Mouse (Mus musculus) urinary bladder, adult 2 months (tissue): ENCODE data around the gene Tnni1. TPM values are rescaled to one million over a fixed set of nuclear protein-coding genes. Genes with fewer than 3 reads are reported as not detected.

Experiments used
- DNase-seq: peaks from one replicate; pipeline ENCODE4 v3.0.0; 2022; ENCODE audit warnings: low spot score
- polyA plus RNA-seq: library from polyadenylated mRNA; depleted of rRNA; stranded (reverse); fragments of >200 nt; gene quantifications from 2 replicates; pipeline ENCODE4 v1.2.3, GENCODE M21; 2012; rRNA removed

The Tnni1 gene
- polyA plus RNA-seq, 1 experiment: 1.1 TPM

DNA sequence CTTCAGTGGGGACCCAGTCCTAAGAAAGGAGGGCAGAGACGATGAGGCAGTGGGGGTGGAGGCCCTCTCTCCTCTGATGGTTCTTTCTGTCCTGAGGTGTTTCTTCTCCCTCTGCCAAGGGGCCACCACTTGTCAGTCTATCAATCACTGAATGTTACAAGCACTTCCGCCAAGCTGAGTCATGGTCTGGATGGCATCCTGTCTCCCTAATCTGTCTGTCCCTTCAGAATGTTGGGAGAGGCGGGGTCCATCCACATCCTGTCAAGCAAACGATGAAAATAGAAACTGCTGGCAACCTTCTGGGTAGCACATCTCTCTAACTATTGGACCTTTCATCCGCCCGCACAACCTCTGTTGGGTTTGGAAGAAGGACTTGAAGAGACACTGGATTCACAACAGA is 65.2 kb downstream of the Tnni1 start:
- DNase-seq: no peak

DNA sequence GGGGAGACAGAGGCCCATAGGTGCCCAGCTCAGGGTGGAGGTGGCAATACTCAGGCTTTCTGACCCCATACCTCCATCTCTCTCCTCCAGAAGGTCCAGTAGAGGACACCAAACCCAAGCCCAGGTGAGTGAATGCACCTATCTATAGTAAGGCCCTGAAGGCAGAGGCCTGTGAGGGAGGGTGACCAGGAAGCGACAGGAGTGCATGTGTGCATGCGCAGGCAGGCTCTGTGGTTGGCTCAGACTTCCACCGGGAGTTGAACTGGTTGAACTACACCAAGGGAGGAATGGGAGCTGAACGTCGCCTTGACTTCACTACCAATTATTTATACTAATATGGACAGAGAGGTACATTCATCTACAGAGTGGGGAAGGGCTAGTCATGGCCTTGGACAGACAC is 67.4 kb downstream of the Tnni1 start:
- no peak for DNase-seq

DNA sequence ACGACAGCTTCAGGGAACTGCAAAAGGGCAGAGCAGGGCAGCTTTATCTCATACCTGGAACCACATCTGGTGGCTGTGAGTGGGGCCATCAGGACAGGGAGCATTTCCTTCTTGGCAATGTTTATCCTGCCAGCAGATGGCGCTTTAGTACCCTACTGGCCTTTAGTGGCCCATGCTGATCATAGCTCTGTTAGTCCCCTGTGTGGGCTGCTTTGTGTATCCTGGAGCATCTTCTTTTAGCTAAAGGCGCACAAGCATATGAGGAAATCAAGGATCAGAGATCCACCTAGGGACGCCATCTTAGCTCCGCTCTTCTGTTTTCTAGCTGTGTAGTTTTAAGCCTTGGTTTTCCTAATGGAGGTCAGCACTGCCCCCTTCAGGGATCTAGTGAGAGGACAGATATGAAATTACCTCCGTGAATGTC is 67.9 kb downstream of the Tnni1 start:
- DNase-seq: no peak

DNA sequence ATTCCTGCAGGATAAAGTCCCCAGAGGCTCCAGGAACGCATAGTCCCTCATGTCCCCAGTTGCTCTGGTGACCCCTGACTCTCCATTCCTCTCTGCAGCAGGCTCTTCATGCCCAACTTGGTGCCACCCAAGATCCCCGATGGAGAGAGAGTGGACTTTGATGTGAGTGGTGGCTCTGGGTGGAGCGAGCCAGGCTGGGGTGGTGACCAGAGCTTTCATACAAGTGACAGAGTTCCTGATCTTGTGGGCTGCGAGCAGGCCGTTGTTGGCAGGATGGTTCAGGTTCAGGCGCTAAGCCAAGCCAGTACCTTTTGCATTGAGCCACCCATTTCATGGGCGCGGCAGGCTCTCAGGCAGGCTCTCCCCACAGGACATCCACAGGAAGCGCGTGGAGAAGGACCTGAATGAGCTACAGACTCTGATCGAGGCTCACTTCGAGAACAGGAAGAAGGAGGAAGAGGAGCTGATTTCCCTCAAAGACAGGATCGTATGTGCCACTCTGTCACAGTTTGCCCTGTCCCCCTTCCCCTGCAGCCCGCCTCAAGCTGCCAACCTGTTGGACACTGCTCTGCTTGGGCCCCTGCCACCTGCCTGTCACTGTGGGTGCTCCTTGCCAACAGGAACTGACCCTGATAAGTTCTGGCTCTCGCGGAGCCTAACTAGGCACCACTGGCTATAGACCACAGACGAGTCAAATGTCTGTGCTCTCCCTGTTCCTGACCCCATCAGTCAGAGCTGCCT is 68.5 kb downstream of the Tnni1 start:
- DNase-seq: no peak

DNA sequence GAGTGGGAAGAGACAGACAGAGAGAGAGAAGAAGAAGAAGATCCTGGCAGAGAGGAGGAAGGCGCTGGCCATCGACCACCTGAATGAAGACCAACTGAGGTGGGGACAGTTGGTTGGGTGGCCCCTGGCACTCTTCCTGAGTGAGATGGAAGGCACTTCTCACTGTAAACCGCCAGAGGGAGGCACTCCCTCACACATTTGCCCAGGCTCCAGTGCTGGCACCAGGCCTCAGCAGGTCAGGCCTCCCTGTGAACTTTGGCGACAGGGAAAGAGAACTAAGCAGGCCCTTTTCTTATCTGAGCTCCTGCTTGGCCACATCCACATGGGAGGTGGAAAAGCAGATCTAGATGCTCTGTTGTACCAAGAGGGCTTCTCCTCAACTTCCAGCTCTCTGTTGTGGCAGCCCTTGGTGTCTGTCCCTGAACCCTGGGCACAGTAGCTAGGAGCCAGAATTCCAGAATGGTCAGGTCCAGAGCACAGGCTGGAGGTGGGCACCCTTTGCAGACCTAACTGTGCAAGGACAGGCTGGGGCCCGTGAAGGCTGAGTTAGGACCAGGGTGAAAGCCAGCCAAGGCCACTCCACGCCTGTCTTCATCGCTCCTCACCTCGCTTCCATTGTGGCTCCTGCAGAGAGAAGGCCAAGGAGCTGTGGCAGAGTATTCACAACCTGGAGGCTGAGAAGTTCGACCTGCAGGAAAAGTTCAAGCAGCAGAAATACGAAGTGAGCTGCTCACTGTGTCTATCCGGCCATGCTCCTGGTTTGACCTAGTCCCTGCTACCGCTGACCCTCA is 71.7 kb downstream of the Tnni1 start:
- DNase-seq: no peak

DNA sequence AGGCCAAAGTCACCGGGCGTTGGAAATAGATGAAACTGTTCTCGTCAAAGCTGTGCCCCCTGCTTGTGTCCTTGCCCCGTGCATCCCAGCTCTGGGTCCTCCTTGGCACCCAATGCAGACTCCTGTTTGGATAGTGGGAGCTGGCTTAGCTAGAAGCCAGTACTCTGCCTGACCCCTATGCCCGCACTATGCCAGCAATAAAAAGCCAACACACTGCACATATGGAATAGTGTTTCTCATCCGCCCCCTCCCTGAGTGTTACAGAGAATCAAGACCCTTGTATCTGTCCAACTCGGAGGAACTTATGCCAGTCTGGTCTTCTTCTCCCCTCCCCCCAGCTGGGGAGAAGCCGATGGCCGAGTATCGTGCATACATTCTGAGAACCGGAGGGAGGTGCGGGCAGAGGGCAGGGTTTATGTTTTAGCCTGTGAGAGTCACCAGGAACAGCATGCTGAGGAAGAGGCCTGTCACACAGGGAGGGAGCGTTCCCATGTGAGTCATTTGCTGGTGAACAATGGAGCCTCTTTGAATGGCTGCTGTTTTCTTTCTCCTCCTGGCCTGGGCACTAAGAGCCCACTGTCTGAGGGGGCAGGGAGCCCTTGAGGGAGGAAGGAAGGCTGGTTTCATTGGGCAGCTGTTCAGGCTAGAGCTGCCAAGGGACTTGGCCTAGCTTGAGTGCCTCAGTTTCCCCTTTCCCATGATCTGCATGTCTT is 73.0 kb downstream of the Tnni1 start:
- DNase-seq: no peak

DNA sequence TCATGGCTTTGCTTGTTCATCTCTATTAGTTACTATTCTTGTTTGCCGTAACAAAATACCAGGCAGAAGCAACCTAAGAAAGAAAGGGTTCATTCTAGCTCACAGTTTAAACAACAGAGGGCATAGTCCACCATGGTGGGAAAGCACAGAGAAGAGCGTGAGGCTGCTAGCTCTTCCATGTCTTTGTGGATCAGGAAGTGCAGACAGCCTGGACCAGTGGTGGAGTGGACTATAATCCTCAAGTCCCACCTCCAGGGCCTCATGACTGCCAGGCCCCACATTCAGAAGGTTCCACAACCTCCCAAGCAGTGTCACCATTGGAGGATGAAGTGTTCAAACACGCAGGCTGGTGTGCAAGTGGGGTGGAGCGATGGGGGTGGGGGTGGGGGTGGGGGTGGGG is 74.0 kb downstream of the Tnni1 start:
- no peak for DNase-seq

DNA sequence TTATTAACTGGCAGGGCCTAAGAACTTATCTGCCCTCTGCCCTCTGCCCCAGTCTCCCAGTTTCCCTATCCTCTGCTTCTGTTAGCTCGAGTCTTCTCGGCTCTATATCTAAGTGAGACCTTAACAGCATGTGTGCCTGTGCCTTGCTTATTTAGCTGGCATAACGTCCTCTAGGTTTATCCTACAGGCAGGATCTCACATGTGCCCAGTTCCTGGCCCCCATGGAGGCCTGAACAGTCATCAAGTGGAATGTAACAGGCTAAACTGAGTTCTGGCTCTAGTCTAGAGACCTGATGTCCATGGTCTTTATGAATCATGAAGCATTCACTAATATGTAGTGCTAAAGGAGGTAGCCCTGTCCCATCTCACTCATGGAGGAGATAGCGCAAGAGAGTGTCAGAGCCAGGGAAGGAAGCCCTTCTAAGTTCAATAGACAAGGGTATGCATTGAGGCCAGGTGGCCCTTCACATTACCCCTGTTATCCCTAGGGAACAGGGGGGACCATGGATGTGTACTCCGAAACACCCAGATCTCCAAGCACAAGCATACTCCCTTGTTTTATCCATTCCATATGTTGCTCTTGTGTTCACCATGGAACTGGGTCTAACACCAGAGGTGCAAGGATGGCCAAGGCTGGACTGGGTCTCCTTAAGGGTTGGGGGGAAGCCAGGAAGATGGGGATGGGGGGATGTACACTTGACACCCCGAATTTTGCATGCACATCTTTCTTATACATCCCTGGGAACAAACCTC is 75.5 kb downstream of the Tnni1 start:
- DNase-seq: no peak

DNA sequence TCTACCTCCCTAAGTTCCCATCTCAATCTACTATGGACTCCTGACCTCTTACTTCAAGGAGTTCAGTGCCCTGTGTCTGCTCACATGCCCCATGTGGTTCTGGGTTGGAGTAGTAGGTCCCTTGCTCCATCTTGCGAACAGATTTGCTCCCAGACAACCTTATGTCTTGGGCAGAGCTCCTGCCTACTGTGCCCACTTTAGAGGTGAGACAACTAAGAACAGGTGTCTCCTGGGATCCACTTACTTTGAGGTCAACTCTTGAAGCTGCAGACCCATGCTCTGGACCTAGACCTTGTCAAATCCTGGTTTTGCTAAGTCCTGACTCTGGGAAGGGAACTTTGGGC is 76.1 kb downstream of the Tnni1 start:
- DNase-seq: no peak

DNA sequence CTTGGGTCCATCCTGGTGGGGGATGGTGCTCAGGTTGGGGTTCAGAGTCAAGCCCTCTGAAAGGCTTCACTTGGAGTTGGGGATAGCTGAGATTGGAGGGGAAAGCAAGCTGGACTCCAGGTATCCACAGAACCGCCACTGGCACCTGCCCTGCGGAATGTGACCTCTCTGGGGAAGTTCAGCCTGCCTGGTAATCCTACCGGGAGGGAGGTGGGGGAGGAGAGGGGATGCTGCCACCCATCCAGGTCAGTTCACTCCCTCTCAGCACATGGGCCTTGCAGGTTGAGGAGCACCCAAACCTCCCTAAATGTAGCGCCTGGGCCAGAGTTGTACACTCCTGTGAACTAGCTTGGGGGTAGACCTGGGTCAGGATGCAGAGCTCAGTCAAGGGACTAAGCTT is 76.8 kb downstream of the Tnni1 start:
- DNase-seq: no peak

DNA sequence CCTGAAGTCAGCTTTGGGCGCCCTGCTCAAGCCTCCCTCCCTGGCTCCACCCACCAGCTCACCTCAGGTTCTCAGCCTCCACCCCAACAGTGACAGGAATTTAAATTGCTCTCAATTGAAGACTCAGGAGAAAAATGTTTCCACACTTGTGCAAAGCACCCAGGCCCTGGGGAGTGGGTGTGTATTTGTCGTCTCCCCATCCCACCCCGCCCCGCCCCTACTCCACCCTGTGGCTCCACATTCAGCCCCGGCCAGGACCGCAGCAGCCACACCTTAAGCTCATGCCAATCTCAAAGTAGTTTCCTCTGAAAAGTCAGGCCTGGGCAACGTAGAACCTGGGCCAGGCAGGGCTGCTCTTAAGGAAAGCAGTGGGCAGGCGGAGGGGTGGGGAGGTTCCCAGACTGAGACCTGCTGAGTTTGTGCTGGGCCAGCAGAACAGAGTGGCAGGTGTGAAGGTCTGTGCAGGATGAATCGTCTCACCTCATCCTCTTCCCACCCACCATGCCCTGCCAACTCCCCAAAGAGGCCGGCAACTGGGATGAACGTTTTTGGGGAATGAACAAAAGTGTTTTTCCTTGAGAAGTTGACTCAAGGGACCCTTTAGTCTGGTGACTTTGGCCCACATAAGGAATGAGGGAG is 78.0 kb downstream of the Tnni1 start:
- DNase-seq: no peak

DNA sequence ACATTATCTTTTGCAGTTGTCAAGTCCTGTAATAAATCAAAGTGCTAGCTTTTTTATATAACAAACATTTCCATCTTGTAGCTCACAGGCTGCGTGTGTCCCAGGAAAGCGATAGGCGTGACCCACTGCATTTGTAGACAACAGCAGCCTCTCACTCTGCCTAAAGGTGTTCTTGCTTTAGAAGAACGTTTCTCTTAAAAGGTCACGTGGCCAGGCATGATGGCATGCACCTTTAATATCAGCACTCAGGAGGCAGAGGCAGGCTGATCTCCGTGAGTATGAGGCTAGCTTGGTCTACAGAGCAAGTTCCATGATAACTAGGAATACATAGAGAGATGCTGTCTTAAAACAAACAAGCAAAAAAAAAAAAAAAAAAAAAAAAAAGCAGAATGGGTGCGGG is 79.3 kb downstream of the Tnni1 start:
- DNase-seq: no peak

Other genes starting within 250 kb of the Tnni1 start
- gene Nav1, start 172.1 kb upstream of the Tnni1 start, polyA plus RNA-seq: 25.0 and 40.9 TPM in 2 replicates
- 3,856 and 5,107 TPM in 2 replicates for gene Csrp1, start 59.4 kb upstream of the Tnni1 start, polyA plus RNA-seq
- gene Phlda3, start 13.3 kb upstream of the Tnni1 start, polyA plus RNA-seq: 124 and 138 TPM in 2 replicates
- 43.4 and 46.3 TPM in 2 replicates for gene Lad1, start 39.2 kb downstream of the Tnni1 start, polyA plus RNA-seq
- 274 and 426 TPM in 2 replicates for gene Tnnt2, start 56.9 kb downstream of the Tnni1 start, polyA plus RNA-seq
- 3.5 and 4.4 TPM in 2 replicates for gene Pkp1, start 139.8 kb downstream of the Tnni1 start, polyA plus RNA-seq
- not detected in 2 replicates for gene Igfn1, start 226.9 kb downstream of the Tnni1 start, polyA plus RNA-seq
- 52.4 and 55.4 TPM in 2 replicates for gene Tmem9, start 228.7 kb downstream of the Tnni1 start, polyA plus RNA-seq